Mouse (Mus musculus) neural tube, embryonic 11.5 days (tissue): Measurements from ENCODE around the gene 3425401B19Rik. TPM values are rescaled to one million over a fixed set of nuclear protein-coding genes. Genes with fewer than 3 reads are reported as not detected.

Experiments
- ATAC-seq: fragments of 200-750 bp; cut with Nextera tagmentation; 2 replicates; pipeline ENCODE4 v1.8.0; 2017; ENCODE audit warnings: moderate number of reproducible peaks, mild to moderate bottlenecking, moderate TSS enrichment, moderate library complexity; ENCODE audit not compliant: insufficient read depth, low FRiP score, low TSS enrichment
- DNase-seq: peaks from one replicate; pipeline ENCODE4 v3.0.0-alpha.2; 2015; ENCODE audit warnings: low spot score
- H3K27ac ChIP-seq: fragments of 300-500 bp; sonication (generic); 2 replicates; pipeline ENCODE4 v1.5.1; 2014; ENCODE audit warnings: low read depth, mild to moderate bottlenecking, low read length
- H3K27me3 ChIP-seq: fragments of 300-500 bp; sonication (generic); 2 replicates; pipeline ENCODE4 v1.6.1; 2014; ENCODE audit warnings: mild to moderate bottlenecking, low read length, mixed read lengths; ENCODE audit not compliant: control insufficient read depth, insufficient read depth
- H3K36me3 ChIP-seq: fragments of 300-500 bp; sonication (generic); 2 replicates; pipeline ENCODE4 v1.6.1; 2014; ENCODE audit warnings: mild to moderate bottlenecking, low read length, moderate library complexity, mixed read lengths; ENCODE audit not compliant: control insufficient read depth, insufficient read depth
- H3K4me1 ChIP-seq: fragments of 300-500 bp; sonication (generic); 2 replicates; pipeline ENCODE4 v1.6.1; 2014; ENCODE audit warnings: low read length, mixed read lengths; ENCODE audit not compliant: control insufficient read depth, insufficient read depth
- H3K4me2 ChIP-seq: fragments of 300-500 bp; sonication (generic); 2 replicates; pipeline ENCODE4 v1.6.1; 2014; ENCODE audit warnings: low read depth, mild to moderate bottlenecking, moderate library complexity
- H3K4me3 ChIP-seq: fragments of 300-500 bp; sonication (generic); 2 replicates; pipeline ENCODE4 v1.5.1; 2014; ENCODE audit warnings: low read depth, low read length
- H3K9ac ChIP-seq: fragments of 300-500 bp; sonication (generic); 2 replicates; pipeline ENCODE4 v1.6.1; 2014; ENCODE audit warnings: mild to moderate bottlenecking, low read length
- H3K9me3 ChIP-seq: fragments of 300-500 bp; sonication (generic); 2 replicates; pipeline ENCODE4 v1.6.1; 2016; ENCODE audit warnings: low read length; ENCODE audit not compliant: control insufficient read depth
- WGBS: fragments of 180-500 bp; shearing (Covaris S2); extraction: QIAGEN DNeasy Blood & Tissue Kit; methylation state at CpG from one replicate; pipeline ENCODE4 v1.1.7; 2014; 5-methylcytosine and 5-hydroxymethylcytosine counted together
- polyA plus RNA-seq: library from polyadenylated mRNA; unstranded; fragments of >200 nt; fragmentation: Nextera tagmentation; extraction: Ambion mirVana; gene quantifications from 2 replicates; pipeline ENCODE4 v1.2.1, GENCODE M21; 2014

The 3425401B19Rik gene
- polyA plus RNA-seq, result 0.08 and 0.28 TPM in 2 replicates

DNA sequence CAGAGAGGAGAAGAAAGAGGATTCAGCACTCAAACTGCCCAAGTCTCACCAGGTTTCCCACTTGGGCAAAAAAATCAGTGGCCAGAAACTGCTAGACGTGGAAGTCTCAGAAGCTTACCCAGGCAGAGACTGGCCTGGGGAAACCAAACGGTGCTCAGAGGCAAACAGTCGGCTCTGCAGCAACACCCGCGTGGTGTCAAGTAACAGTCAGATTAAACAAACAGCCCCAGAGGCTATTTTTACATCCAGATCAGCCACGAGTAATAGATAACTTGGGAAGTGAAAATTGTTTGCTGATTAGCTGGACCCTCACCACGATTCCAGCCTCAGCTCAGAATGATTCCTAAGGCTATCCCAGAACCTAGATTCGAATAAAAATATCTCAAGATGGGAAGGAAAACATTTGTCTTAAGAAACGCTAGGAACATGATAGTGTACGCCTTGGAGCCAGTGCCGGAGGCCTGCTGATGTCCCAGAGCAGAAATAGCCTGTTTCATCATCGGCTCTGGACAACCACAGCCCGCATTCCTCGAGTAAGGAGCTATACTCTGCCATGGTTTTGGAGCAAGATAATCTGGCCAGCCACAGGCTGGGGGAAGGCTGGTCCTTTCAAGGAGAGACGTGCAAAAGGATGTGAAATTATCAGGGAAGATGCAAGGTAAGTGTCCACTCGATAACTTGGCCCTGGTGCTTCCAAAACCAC is at the start of gene 3425401B19Rik:
Gene 3425401B19Rik, minus strand, starts transcription at position 170 of the 703 bp plus-strand sequence.
- Histone ChIP-seq H3K9ac (no peak within 1 kb of the TSS), H3K9me3 (no peaks in the 10 kb centered on the region), H3K4me2 (no peak within 1 kb of the TSS), H3K27ac (no peak within 1 kb of the TSS), H3K27me3 (no peaks in the 10 kb centered on the region), H3K4me1 (no peaks in the 10 kb centered on the region), H3K36me3 (no peaks in the 10 kb centered on the region), H3K4me3 (no peak within 1 kb of the TSS)
- no peak for DNase-seq
- no peak for ATAC-seq
- WGBS, result 62% methylated on average over 16 of the region's 16 CpGs

DNA sequence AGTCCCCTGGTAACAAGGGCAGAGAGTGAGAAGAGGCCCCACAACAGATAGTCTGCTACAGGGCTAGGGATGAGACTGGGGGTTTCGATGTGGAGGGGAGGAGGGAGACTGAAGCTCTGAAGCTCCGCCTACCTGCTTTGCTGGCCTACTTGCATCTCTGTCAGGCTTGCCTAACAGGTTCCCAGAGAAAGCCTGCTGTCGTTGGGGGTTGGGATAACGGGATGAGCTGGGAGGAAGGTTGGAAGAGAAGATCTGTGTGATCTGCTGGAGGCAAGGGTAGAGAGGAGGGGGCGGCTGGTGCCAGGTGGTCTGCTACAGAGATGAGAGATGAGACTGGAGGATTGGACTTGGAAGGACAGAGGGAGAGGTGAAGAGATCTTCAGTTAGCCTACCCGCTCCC is 47.9 kb upstream of the 3425401B19Rik start:
- Histone ChIP-seq H3K4me2 (no peak overlapping the region), H3K9me3 (no peaks in the 10 kb centered on the region), H3K4me1 (no peaks in the 10 kb centered on the region), H3K36me3 (no peaks in the 10 kb centered on the region), H3K4me3 (no peak overlapping the region), H3K9ac (no peak overlapping the region), H3K27ac (no peak overlapping the region), H3K27me3 (no peaks in the 10 kb centered on the region)
- 34% methylated on average over 6 of the region's 6 CpGs for WGBS
- no peak for DNase-seq
- ATAC-seq, result no peak

DNA sequence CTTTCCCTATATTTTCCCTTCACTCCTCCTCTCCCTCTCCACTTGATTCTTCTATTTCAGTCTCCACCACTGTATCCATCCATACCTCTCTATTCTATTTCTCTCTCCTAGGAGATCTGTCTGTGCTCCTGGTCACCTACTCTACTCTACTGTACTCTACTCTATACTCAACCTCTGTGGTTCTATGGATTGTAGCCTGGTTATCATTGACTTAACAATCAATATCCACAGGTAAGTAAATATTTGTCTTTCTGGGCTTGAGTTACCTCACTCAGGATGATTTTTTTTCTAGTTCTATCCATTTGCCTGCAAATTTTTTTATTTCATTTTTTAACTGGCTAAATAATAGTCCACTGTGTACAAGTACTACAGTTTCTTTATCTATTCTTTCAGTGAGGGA is 41.8 kb upstream of the 3425401B19Rik start:
- H3K9me3 ChIP-seq, result no peaks in the 10 kb centered on the region
- H3K27me3 ChIP-seq, result no peaks in the 10 kb centered on the region
- no peak overlapping the region for H3K9ac ChIP-seq
- H3K27ac ChIP-seq, result no peak overlapping the region
- H3K4me2 ChIP-seq, result no peak overlapping the region
- H3K36me3 ChIP-seq, result no peaks in the 10 kb centered on the region
- no peaks in the 10 kb centered on the region for H3K4me1 ChIP-seq
- no peak overlapping the region for H3K4me3 ChIP-seq
- ATAC-seq (no peak), DNase-seq (no peak)

DNA sequence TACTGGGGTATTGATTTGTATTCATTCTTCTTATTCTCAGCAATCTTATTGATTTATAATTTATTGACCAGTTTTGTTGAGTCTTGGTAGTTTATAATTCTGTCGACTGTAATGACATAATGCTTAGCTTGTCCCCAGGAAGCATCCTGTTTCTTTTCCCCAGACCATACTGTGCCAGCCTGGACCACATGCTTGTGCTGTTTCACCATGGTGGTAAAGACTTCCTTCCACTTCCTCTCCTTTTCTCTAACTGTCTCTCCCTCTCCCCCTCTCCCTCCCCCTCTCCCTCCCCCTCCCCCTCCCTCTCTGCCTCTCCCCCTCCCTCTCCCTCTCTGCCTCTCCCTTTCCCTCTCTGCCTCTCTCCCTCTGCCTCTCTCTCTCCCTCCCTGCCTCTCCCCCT is 36.4 kb upstream of the 3425401B19Rik start:
- ATAC-seq, result no peak
- Histone ChIP-seq H3K27ac (no peak overlapping the region), H3K9me3 (no peaks in the 10 kb centered on the region), H3K36me3 (no peaks in the 10 kb centered on the region), H3K4me2 (no peak overlapping the region), H3K9ac (no peak overlapping the region), H3K27me3 (no peaks in the 10 kb centered on the region), H3K4me1 (no peaks in the 10 kb centered on the region), H3K4me3 (no peak overlapping the region)
- 59% methylated on average over 1 of the region's 1 CpGs for WGBS
- no peak for DNase-seq

DNA sequence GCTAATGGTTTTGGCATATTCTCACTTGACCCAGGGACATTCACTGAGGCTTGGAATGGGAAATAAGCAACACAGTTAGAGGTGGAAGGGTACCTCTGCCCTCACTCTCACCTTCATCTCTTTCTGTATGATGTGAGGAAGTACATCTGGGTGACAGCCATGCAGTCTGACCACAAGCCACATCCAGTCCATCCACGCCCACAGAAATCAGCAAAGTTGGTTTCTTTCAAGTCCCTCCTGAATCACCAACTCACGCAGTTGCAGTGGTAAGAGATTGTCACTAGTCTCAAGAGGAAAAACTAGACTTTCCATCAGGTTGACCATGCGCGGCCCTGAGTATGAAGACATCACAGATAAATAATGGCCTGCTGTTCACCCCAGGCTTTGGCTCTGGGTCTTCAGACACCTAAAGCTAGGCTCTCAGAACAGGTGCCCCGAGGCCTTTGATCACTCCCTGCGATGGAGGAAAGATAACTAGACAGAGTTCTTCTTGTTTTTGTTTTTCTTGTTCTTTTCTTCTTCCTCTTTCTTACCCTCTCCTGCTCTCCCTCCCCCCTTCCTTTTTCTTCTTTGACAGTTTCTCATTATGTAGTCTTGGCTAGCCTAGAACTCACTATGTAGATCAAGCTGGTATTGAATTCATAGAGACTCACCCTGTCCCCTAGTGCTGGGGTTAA is 31.8 kb upstream of the 3425401B19Rik start:
- DNase-seq (no peak), ATAC-seq (no peak)
- no peaks in the 10 kb centered on the region for H3K27me3 ChIP-seq
- no peak overlapping the region for H3K9ac ChIP-seq
- no peak overlapping the region for H3K27ac ChIP-seq
- WGBS, result 91% methylated on average over 6 of the region's 6 CpGs
- H3K9me3 ChIP-seq, result no peaks in the 10 kb centered on the region
- no peak overlapping the region for H3K4me2 ChIP-seq
- H3K4me1 ChIP-seq, result no peaks in the 10 kb centered on the region
- no peak overlapping the region for H3K4me3 ChIP-seq
- no peaks in the 10 kb centered on the region for H3K36me3 ChIP-seq

DNA sequence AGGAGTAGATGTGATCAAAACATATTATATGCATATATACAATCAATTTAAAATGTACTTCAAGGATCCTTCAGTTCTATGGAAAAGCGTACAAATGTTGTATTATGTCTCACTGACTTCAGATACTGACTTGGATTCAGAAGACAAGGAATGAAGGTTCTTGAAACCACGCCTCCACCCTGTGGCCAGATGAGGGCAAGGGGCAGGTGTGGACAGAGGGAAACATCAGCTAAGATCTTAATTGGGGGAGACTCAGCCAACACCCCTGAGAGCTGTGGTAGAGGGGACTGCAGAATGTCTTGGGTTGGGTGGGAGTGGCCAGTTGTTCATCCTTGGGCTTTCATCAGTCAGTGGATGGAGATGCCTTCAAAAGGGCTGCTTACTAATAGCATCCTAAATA is 30.4 kb upstream of the 3425401B19Rik start:
- Histone ChIP-seq H3K4me3 (no peak overlapping the region), H3K36me3 (no peaks in the 10 kb centered on the region), H3K4me2 (no peak overlapping the region), H3K4me1 (no peaks in the 10 kb centered on the region), H3K27me3 (no peaks in the 10 kb centered on the region), H3K9me3 (no peaks in the 10 kb centered on the region), H3K9ac (no peak overlapping the region), H3K27ac (no peak overlapping the region)
- WGBS, result 89% methylated on average over 2 of the region's 2 CpGs
- DNase-seq (no peak), ATAC-seq (no peak)

DNA sequence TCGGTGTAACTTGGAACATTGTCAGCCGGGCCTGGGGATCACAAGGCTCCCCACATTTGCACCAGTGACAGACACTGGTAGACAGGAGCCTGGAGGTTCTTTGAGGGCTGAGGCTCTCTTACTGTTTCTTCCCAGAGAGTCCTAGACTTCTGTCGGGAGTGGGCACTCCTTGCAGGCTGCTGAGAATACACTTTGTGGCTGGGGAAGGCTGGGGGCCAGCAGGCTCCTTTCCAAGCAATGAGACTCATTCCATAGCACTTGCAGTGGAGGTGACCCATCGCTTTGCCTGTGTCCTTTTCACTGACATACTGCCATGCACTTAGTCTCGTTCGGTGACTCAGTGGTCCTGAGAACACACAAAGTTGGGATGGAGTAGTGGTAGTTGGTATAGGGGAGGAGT is 30.0 kb upstream of the 3425401B19Rik start:
- Histone ChIP-seq H3K4me3 (no peak overlapping the region), H3K4me1 (no peaks in the 10 kb centered on the region), H3K4me2 (no peak overlapping the region), H3K27me3 (no peaks in the 10 kb centered on the region), H3K36me3 (no peaks in the 10 kb centered on the region), H3K9ac (no peak overlapping the region), H3K27ac (no peak overlapping the region), H3K9me3 (no peaks in the 10 kb centered on the region)
- DNase-seq (no peak), ATAC-seq (no peak)
- WGBS, result 93% methylated on average over 6 of the region's 6 CpGs

DNA sequence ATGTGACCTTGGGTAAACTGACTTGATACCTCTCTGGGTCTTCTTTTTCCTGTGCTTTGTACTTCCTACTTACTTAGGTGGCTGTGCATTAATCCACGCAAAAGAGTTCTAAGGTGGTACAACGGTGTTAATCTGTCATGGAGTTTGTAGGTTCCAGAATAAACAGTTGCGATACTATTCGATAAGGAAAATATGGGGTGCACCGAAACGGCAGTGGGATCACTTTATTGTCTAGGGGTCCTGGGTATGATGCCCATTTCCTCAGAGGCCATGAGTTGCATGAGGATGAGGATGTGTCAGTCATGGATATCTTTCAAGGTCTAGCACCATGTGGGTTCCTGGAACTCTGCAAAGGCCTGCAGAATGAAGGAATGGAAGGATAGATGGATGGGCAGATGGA is 24.8 kb upstream of the 3425401B19Rik start:
- Histone ChIP-seq H3K27ac (no peak overlapping the region), H3K4me3 (no peak overlapping the region), H3K4me2 (no peak overlapping the region), H3K4me1 (no peaks in the 10 kb centered on the region), H3K27me3 (no peaks in the 10 kb centered on the region), H3K9me3 (no peaks in the 10 kb centered on the region), H3K36me3 (no peaks in the 10 kb centered on the region), H3K9ac (no peak overlapping the region)
- DNase-seq (no peak), ATAC-seq (no peak)
- WGBS, result 91% methylated on average over 6 of the region's 6 CpGs

DNA sequence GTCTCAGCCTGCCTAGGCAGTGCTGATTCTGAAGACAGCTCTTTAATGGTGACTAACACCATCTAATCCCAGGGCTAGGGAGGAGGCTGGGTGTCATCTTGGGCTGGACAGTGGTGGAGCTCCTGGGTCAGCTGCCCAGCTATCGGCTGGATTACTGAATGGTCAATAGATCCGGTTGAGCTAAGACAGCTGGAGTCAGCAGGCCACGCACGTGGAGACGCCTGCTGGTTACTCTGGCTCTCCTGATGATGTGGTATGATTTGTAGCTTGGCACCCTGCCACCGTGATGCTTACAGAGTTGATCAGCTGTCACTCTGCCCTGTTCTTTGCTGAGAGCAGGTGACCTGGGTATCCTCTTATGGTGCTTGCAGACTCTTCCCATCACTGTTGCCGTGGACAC is 23.7 kb upstream of the 3425401B19Rik start:
- 72% methylated on average over 7 of the region's 7 CpGs for WGBS
- Histone ChIP-seq H3K9me3 (no peaks in the 10 kb centered on the region), H3K4me1 (no peaks in the 10 kb centered on the region; the same call in 1 of the 2 replicates), H3K27ac (no peak overlapping the region), H3K4me3 (no peak overlapping the region), H3K36me3 (no peaks in the 10 kb centered on the region), H3K9ac (no peak overlapping the region), H3K4me2 (no peak overlapping the region), H3K27me3 (no peaks in the 10 kb centered on the region)
- ATAC-seq, result no peak
- no peak for DNase-seq
